Mouse (Mus musculus): ENCODE measurements at regions not wholly inside any gene's neighbourhood (a gene's known extent, or its start where the extent isn't known, plus 50 kb on each side); places are given as distances from the start of the nearest gene placed in this dataset.

GRCm38 (mm10) chr8:12499658-12500057 lies 73.2 kb upstream of the Spaca7 start:
- Histone ChIP-seq H3K9ac (ENCODE audit: low read length) (no peak overlapping the region), H3K27ac (ENCODE audit: low read depth, low read length) (no peak overlapping the region), H3K4me3 (ENCODE audit: low read depth, low read length) (no peak overlapping the region), H3K27me3 (replicated peaks; ENCODE audit: control insufficient read depth, insufficient read depth, low read length) (no peaks in the 10 kb centered on the region), H3K36me3 (ENCODE audit: control insufficient read depth, insufficient read depth, low read length) (no peaks in the 10 kb centered on the region), H3K4me2 (ENCODE audit: low read length) (no peak overlapping the region), H3K4me1 (ENCODE audit: control insufficient read depth, insufficient read depth, low read length) (peaks cover 27% of the 10 kb centered on the region), H3K9me3 (replicated peaks; ENCODE audit: control insufficient read depth, low read length) (no peaks in the 10 kb centered on the region)
- ATAC-seq (no peak), DNase-seq (ENCODE audit: low spot score) (no peak)
- 15% methylated on average over 5 of the region's 5 CpGs for WGBS

GRCm38 (mm10) chr8:12500291-12500690 lies 72.5 kb upstream of the Spaca7 start:
- WGBS = 35% methylated on average over 3 of the region's 3 CpGs
- no peak for DNase-seq (ENCODE audit: low spot score)

DNA sequence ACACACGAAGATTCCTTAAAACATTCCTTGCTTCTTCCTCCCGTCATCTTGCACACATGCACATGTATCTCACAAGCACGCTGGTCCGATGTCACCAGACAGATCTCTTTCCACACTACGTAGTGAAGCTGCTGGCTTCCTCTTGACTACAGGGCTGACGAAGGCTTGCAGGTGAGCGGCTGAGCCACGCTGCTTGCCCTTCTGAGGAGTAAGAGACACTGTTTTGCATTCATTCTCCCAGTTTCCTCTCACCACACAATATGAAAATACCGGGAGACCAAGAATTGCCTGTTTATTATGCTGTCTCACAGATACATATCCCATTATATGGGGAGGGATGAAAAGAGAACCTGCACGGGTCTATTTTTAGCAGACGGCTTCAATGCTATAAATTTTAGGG lies 71.0 kb upstream of the Spaca7 start:
- peak overlapping the region; percentile 87 for H3K27ac ChIP-seq (ENCODE audit: low read depth, low read length)
- peak overlapping the region; percentile 52 for H3K4me2 ChIP-seq (ENCODE audit: low read length)
- H3K36me3 ChIP-seq (ENCODE audit: control insufficient read depth, insufficient read depth, low read length) = no peaks in the 10 kb centered on the region
- peak overlapping the region; percentile 21; the same call in 1 of the 2 replicates for H3K4me3 ChIP-seq (ENCODE audit: low read depth, low read length)
- H3K4me1 ChIP-seq (ENCODE audit: control insufficient read depth, insufficient read depth, low read length) = peaks cover 33% of the 10 kb centered on the region
- no peaks in the 10 kb centered on the region for H3K9me3 ChIP-seq (replicated peaks; ENCODE audit: control insufficient read depth, low read length)
- peak; percentile 3; the same call in 1 of the 2 replicates for ATAC-seq
- no peaks in the 10 kb centered on the region for H3K27me3 ChIP-seq (replicated peaks; ENCODE audit: control insufficient read depth, insufficient read depth, low read length)
- 3% methylated on average over 11 of the region's 11 CpGs for WGBS
- DNase-seq (ENCODE audit: low spot score) = no peak
- H3K9ac ChIP-seq (ENCODE audit: low read length) = peak overlapping the region; percentile 61

More at GRCm38 (mm10) chr8:12500291-12500690, 72.5 kb upstream of the Spaca7 start:
- Histone ChIP-seq H3K4me2 (ENCODE audit: low read length) (no peak overlapping the region), H3K9ac (ENCODE audit: low read length) (no peak overlapping the region), H3K4me1 (ENCODE audit: control insufficient read depth, insufficient read depth, low read length) (peaks cover 33% of the 10 kb centered on the region), H3K9me3 (replicated peaks; ENCODE audit: control insufficient read depth, low read length) (no peaks in the 10 kb centered on the region), H3K4me3 (ENCODE audit: low read depth, low read length) (no peak overlapping the region), H3K36me3 (ENCODE audit: control insufficient read depth, insufficient read depth, low read length) (no peaks in the 10 kb centered on the region), H3K27me3 (replicated peaks; ENCODE audit: control insufficient read depth, insufficient read depth, low read length) (no peaks in the 10 kb centered on the region), H3K27ac (ENCODE audit: low read depth, low read length) (0 out of 2 replicates have a peak overlapping the region, but pooled peaks have one; percentile 21)
- no peak for ATAC-seq

DNA sequence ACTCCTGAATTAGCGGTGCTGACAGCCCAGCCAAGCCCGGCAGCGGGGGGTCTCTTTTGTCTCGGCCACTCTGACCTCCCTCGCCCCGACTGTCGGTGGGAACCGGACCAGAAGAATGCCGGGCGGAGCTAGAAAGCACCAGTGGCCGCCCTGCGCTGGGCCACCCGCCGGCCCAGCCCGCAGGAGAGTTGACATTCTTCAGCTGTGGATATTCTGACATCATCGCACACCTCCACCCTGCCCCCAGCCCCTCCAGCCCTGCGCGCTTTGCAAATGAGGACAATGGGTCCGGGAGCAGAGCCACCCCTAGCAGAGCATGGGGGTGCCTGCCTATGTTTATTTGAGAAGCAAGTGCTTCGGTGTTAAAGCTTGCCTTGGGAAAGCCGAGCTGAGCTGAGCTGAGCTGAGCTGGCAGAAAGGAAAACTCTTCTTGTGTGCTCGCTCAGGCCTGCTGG lies 70.5 kb upstream of the Spaca7 start:
- peaks cover 33% of the 10 kb centered on the region for H3K4me1 ChIP-seq (ENCODE audit: control insufficient read depth, insufficient read depth, low read length)
- under 1% methylated on average over 22 of the region's 22 CpGs for WGBS
- DNase-seq (ENCODE audit: low spot score) = peak; percentile 78

GRCm38 (mm10) chr8:12502856-12503255 lies 70.0 kb upstream of the Spaca7 start:
- Histone ChIP-seq H3K36me3 (ENCODE audit: control insufficient read depth, insufficient read depth, low read length) (no peaks in the 10 kb centered on the region), H3K27me3 (replicated peaks; ENCODE audit: control insufficient read depth, insufficient read depth, low read length) (no peaks in the 10 kb centered on the region), H3K9me3 (replicated peaks; ENCODE audit: control insufficient read depth, low read length) (no peaks in the 10 kb centered on the region), H3K9ac (ENCODE audit: low read length) (peak overlapping the region; percentile 61), H3K4me3 (ENCODE audit: low read depth, low read length) (no peak overlapping the region), H3K4me1 (ENCODE audit: control insufficient read depth, insufficient read depth, low read length) (peaks cover 33% of the 10 kb centered on the region), H3K27ac (ENCODE audit: low read depth, low read length) (peak overlapping the region; percentile 87), H3K4me2 (ENCODE audit: low read length) (peak overlapping the region; percentile 52)
- 2% methylated on average over 6 of the region's 6 CpGs for WGBS
- ATAC-seq = peak; percentile 15
- no peak for DNase-seq (ENCODE audit: low spot score)

More for the DNA sequence above, 70.5 kb upstream of the Spaca7 start:
- ATAC-seq = peak; percentile 87
- H3K36me3 ChIP-seq (ENCODE audit: control insufficient read depth, insufficient read depth, low read length) = no peaks in the 10 kb centered on the region
- peak overlapping the region; percentile 21 for H3K4me3 ChIP-seq (ENCODE audit: low read depth, low read length)
- H3K27me3 ChIP-seq (replicated peaks; ENCODE audit: control insufficient read depth, insufficient read depth, low read length) = no peaks in the 10 kb centered on the region
- peak overlapping the region; percentile 61 for H3K9ac ChIP-seq (ENCODE audit: low read length)
- peak overlapping the region; percentile 87 for H3K27ac ChIP-seq (ENCODE audit: low read depth, low read length)
- H3K4me2 ChIP-seq (ENCODE audit: low read length) = peak overlapping the region; percentile 52
- no peaks in the 10 kb centered on the region for H3K9me3 ChIP-seq (replicated peaks; ENCODE audit: control insufficient read depth, low read length)

DNA sequence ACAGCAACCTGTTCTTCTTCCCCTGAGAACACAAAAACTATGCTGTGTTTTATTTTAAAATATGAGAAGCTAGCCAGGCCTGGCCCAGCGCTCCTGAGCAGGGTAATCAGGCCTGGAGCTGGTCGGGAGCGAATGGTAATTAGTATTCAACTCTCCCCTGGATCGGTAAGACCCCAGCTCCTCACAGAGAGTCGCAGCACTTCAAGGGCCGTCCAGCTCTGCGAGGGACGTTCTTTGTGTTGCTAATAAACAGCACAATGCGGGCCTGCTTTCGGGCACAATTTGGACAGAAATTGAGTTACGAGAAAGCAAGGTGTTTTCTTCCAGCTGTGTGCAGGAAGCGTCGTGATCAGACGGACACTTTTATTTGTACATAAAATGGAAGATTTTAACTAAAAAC lies 69.5 kb upstream of the Spaca7 start:
- Histone ChIP-seq H3K4me3 (ENCODE audit: low read depth, low read length) (no peak overlapping the region), H3K9ac (ENCODE audit: low read length) (0 out of 2 replicates have a peak overlapping the region, but pooled peaks have one; percentile 61), H3K36me3 (ENCODE audit: control insufficient read depth, insufficient read depth, low read length) (no peaks in the 10 kb centered on the region), H3K27ac (ENCODE audit: low read depth, low read length) (peak overlapping the region; percentile 87), H3K4me1 (ENCODE audit: control insufficient read depth, insufficient read depth, low read length) (peaks cover 33% of the 10 kb centered on the region), H3K27me3 (replicated peaks; ENCODE audit: control insufficient read depth, insufficient read depth, low read length) (no peaks in the 10 kb centered on the region), H3K4me2 (ENCODE audit: low read length) (peak overlapping the region; percentile 52), H3K9me3 (replicated peaks; ENCODE audit: control insufficient read depth, low read length) (no peaks in the 10 kb centered on the region)
- ATAC-seq (peak; percentile 65), DNase-seq (ENCODE audit: low spot score) (peak; percentile 76)
- WGBS = 1% methylated on average over 14 of the region's 14 CpGs

GRCm38 (mm10) chr8:12504240-12504639 lies 68.6 kb upstream of the Spaca7 start:
- Histone ChIP-seq H3K27ac (ENCODE audit: low read depth, low read length) (peak overlapping the region; percentile 77; the same call in 1 of the 2 replicates), H3K36me3 (ENCODE audit: control insufficient read depth, insufficient read depth, low read length) (no peaks in the 10 kb centered on the region), H3K9ac (ENCODE audit: low read length) (peak overlapping the region; percentile 33; the same call in 1 of the 2 replicates), H3K27me3 (replicated peaks; ENCODE audit: control insufficient read depth, insufficient read depth, low read length) (no peaks in the 10 kb centered on the region), H3K4me1 (ENCODE audit: control insufficient read depth, insufficient read depth, low read length) (peaks cover 33% of the 10 kb centered on the region), H3K4me3 (ENCODE audit: low read depth, low read length) (no peak overlapping the region), H3K4me2 (ENCODE audit: low read length) (peak overlapping the region; percentile 31), H3K9me3 (replicated peaks; ENCODE audit: control insufficient read depth, low read length) (no peaks in the 10 kb centered on the region)
- no peak for ATAC-seq
- DNase-seq (ENCODE audit: low spot score) = peak; percentile 67
- WGBS = under 1% methylated on average over 11 of the region's 11 CpGs

- WGBS = 12% methylated on average over 3 of the region's 3 CpGs
- no peak overlapping the region for H3K4me3 ChIP-seq (ENCODE audit: low read depth, low read length)
- DNase-seq (ENCODE audit: low spot score) = no peak
- H3K27ac ChIP-seq (ENCODE audit: low read depth, low read length) = peak overlapping the region; percentile 77; the same call in 1 of the 2 replicates
- peaks cover 33% of the 10 kb centered on the region for H3K4me1 ChIP-seq (ENCODE audit: control insufficient read depth, insufficient read depth, low read length)
- H3K9me3 ChIP-seq (replicated peaks; ENCODE audit: control insufficient read depth, low read length) = no peaks in the 10 kb centered on the region
- no peak overlapping the region for H3K9ac ChIP-seq (ENCODE audit: low read length)
- no peaks in the 10 kb centered on the region for H3K27me3 ChIP-seq (replicated peaks; ENCODE audit: control insufficient read depth, insufficient read depth, low read length)
- H3K4me2 ChIP-seq (ENCODE audit: low read length) = peak overlapping the region; percentile 31; the same call in 1 of the 2 replicates
- no peak for ATAC-seq
- no peaks in the 10 kb centered on the region for H3K36me3 ChIP-seq (ENCODE audit: control insufficient read depth, insufficient read depth, low read length)
Observed at GRCm38 (mm10) chr8:12504777-12505176, 68.1 kb upstream of the Spaca7 start.

GRCm38 (mm10) chr8:12510233-12510632 lies 62.6 kb upstream of the Spaca7 start:
- H3K27ac ChIP-seq (ENCODE audit: low read depth, low read length) = no peak overlapping the region
- DNase-seq (ENCODE audit: low spot score) = no peak
- H3K27me3 ChIP-seq (replicated peaks; ENCODE audit: control insufficient read depth, insufficient read depth, low read length) = no peaks in the 10 kb centered on the region
- H3K36me3 ChIP-seq (ENCODE audit: control insufficient read depth, insufficient read depth, low read length) = no peaks in the 10 kb centered on the region
- no peak overlapping the region for H3K9ac ChIP-seq (ENCODE audit: low read length)
- ATAC-seq = no peak
- no peak overlapping the region for H3K4me2 ChIP-seq (ENCODE audit: low read length)
- H3K9me3 ChIP-seq (replicated peaks; ENCODE audit: control insufficient read depth, low read length) = no peaks in the 10 kb centered on the region
- no peak overlapping the region for H3K4me3 ChIP-seq (ENCODE audit: low read depth, low read length)
- peaks cover 6% of the 10 kb centered on the region for H3K4me1 ChIP-seq (ENCODE audit: control insufficient read depth, insufficient read depth, low read length)
- 57% methylated on average over 2 of the region's 2 CpGs for WGBS

All from forebrain, embryonic 14.5 days (tissue).